Mouse (Mus musculus): ENCODE measurements around the gene Tnfsf11. TPM values are rescaled to one million over a fixed set of nuclear protein-coding genes. Genes with fewer than 3 reads are reported as not detected.

The Tnfsf11 gene
- total RNA-seq, 1 experiment: 2.9 TPM

GRCm38 (mm10) chr14:78322916-78323315 is 15.1 kb upstream of the Tnfsf11 start:
- no peak overlapping the region for H3K9ac ChIP-seq (ENCODE audit: insufficient read depth, low read depth, low read length, poor library complexity, severe bottlenecking)
- in situ Hi-C loops (cut with MboI; ENCODE audit: low sequenced_read_pairs in 2 of 2, unreplicated experiment in 2 of 2): no loop called here
- no peaks in the 10 kb centered on the region for H3K36me3 ChIP-seq (ENCODE audit: control insufficient read depth, insufficient read depth, low read length, poor library complexity, severe bottlenecking)
- DNase-seq (ENCODE audit: low read depth, low spot score): no peak
- no peaks in the 10 kb centered on the region for H3K9me3 ChIP-seq (ENCODE audit: control insufficient read depth, insufficient read depth, low read depth, low read length)
- no peak overlapping the region for H3K27ac ChIP-seq (ENCODE audit: insufficient read depth, low read depth, low read length, poor library complexity, severe bottlenecking)
- H3K4me1 ChIP-seq (ENCODE audit: control insufficient read depth in 2 of 2, insufficient read depth in 2 of 2, low read length in 2 of 2, poor library complexity in 1 of 2): no peaks in the 10 kb centered on the region
- H3K4me3 ChIP-seq (ENCODE audit: insufficient read depth in 1 of 2, low read depth in 1 of 2, low read length in 2 of 2, poor library complexity in 1 of 2, severe bottlenecking in 1 of 2): no peak overlapping the region
- TF ChIP-seq CHD2 (IDR thresholded peaks at IDR 0.05; ENCODE audit: low read depth, low read length) (no peak), HCFC1 (IDR thresholded peaks at IDR 0.05; ENCODE audit: borderline replicate concordance, insufficient read depth, low read length) (no peak), MAFK (IDR thresholded peaks at IDR 0.05; ENCODE audit: insufficient read depth, low read depth, low read length) (no peak), ZNF384 (IDR thresholded peaks at IDR 0.05; ENCODE audit: low read depth, low read length) (no peak), ZC3H11A (IDR thresholded peaks at IDR 0.05; ENCODE audit: borderline replicate concordance, low read depth, low read length) (no peak)

DNA sequence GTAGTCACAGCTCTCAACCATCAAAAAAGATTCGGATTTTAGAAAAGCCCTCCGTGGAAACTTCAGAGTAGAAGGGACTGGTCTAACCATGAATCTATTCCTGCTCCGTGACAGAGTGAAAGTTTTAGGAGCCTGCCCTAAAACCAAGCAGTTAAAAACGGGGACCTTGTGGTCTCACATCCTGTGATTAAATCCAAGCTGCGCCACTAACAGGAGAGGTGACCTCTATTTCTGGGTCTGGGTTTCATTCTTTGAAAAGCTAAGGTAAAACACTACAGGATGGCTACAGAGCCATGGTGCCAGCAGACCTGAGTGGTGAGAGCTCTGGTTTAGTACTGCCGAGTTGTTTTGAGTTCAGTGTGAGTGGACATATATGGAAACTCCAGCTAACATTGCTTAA is 12.4 kb upstream of the Tnfsf11 start:
- no peak overlapping the region for H3K4me3 ChIP-seq (ENCODE audit: insufficient read depth in 1 of 2, low read depth in 1 of 2, low read length in 2 of 2, poor library complexity in 1 of 2, severe bottlenecking in 1 of 2)
- H3K36me3 ChIP-seq (ENCODE audit: control insufficient read depth, insufficient read depth, low read length, poor library complexity, severe bottlenecking): no peaks in the 10 kb centered on the region
- H3K9me3 ChIP-seq (ENCODE audit: control insufficient read depth, insufficient read depth, low read depth, low read length): no peaks in the 10 kb centered on the region
- H3K27ac ChIP-seq (ENCODE audit: insufficient read depth, low read depth, low read length, poor library complexity, severe bottlenecking): no peak overlapping the region
- no peaks in the 10 kb centered on the region for H3K4me1 ChIP-seq (ENCODE audit: control insufficient read depth in 2 of 2, insufficient read depth in 2 of 2, low read length in 2 of 2, poor library complexity in 1 of 2)
- in situ Hi-C loops (cut with MboI; ENCODE audit: low sequenced_read_pairs in 2 of 2, unreplicated experiment in 2 of 2): no loop called here
- H3K9ac ChIP-seq (ENCODE audit: insufficient read depth, low read depth, low read length, poor library complexity, severe bottlenecking): no peak overlapping the region
- DNase-seq (ENCODE audit: low read depth, low spot score): no peak
- TF ChIP-seq ZNF384 (IDR thresholded peaks at IDR 0.05; ENCODE audit: low read depth, low read length) (no peak), HCFC1 (IDR thresholded peaks at IDR 0.05; ENCODE audit: borderline replicate concordance, insufficient read depth, low read length) (no peak), MAFK (IDR thresholded peaks at IDR 0.05; ENCODE audit: insufficient read depth, low read depth, low read length) (no peak), ZC3H11A (IDR thresholded peaks at IDR 0.05; ENCODE audit: borderline replicate concordance, low read depth, low read length) (no peak), CHD2 (IDR thresholded peaks at IDR 0.05; ENCODE audit: low read depth, low read length) (no peak)

DNA sequence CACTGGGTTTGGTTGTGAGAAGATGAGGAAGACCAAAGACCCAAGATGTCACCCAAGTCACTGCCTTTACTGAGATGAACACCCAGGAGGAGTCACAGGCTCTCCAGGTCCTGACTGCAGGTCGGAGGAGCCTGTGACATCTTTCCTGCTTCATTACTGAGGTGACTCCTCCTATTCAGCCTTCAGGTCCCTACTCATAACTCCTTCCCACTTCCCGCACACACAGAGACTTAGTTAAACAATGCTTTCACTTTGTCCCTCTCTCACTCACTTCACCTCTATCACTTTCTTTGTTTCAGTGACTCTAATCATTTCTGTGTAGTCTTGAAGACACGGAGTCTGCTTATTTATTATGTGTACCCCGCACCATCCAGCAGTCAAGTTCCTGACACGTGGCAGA is 11.7 kb upstream of the Tnfsf11 start:
- DNase-seq (ENCODE audit: low read depth, low spot score): no peak
- Histone ChIP-seq H3K4me1 (ENCODE audit: control insufficient read depth in 2 of 2, insufficient read depth in 2 of 2, low read length in 2 of 2, poor library complexity in 1 of 2) (no peaks in the 10 kb centered on the region), H3K36me3 (ENCODE audit: control insufficient read depth, insufficient read depth, low read length, poor library complexity, severe bottlenecking) (no peaks in the 10 kb centered on the region), H3K27ac (ENCODE audit: insufficient read depth, low read depth, low read length, poor library complexity, severe bottlenecking) (no peak overlapping the region), H3K9me3 (ENCODE audit: control insufficient read depth, insufficient read depth, low read depth, low read length) (no peaks in the 10 kb centered on the region), H3K4me3 (ENCODE audit: insufficient read depth in 1 of 2, low read depth in 1 of 2, low read length in 2 of 2, poor library complexity in 1 of 2, severe bottlenecking in 1 of 2) (no peak overlapping the region), H3K9ac (ENCODE audit: insufficient read depth, low read depth, low read length, poor library complexity, severe bottlenecking) (no peak overlapping the region)
- TF ChIP-seq HCFC1 (IDR thresholded peaks at IDR 0.05; ENCODE audit: borderline replicate concordance, insufficient read depth, low read length) (no peak), ZC3H11A (IDR thresholded peaks at IDR 0.05; ENCODE audit: borderline replicate concordance, low read depth, low read length) (no peak), CHD2 (IDR thresholded peaks at IDR 0.05; ENCODE audit: low read depth, low read length) (no peak), ZNF384 (IDR thresholded peaks at IDR 0.05; ENCODE audit: low read depth, low read length) (no peak), MAFK (IDR thresholded peaks at IDR 0.05; ENCODE audit: insufficient read depth, low read depth, low read length) (no peak)
- in situ Hi-C loops (cut with MboI; ENCODE audit: low sequenced_read_pairs in 2 of 2, unreplicated experiment in 2 of 2): no loop called here

DNA sequence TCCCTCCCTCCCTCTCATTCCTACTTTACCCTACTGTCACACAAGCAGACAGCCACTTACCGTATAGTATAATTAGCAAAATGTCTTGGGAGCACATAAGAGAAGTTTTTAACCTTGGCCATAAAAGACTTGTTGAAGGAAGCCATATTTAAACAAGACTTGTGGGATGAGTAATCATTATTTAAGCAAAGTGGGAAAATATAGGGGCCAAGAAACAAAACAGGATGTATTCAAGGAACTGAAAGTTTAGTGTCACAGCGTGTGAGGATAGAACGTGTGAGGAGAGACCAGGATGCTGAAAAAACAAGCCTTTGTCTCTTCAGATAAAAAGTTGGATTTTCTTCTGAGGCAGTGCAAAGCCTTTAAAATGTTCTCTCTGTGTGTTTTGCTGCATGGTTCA is 11.2 kb upstream of the Tnfsf11 start:
- H3K36me3 ChIP-seq (ENCODE audit: control insufficient read depth, insufficient read depth, low read length, poor library complexity, severe bottlenecking): no peaks in the 10 kb centered on the region
- no peaks in the 10 kb centered on the region for H3K9me3 ChIP-seq (ENCODE audit: control insufficient read depth, insufficient read depth, low read depth, low read length)
- TF ChIP-seq MAFK (IDR thresholded peaks at IDR 0.05; ENCODE audit: insufficient read depth, low read depth, low read length): no peak
- no peak for TF ChIP-seq ZNF384 (IDR thresholded peaks at IDR 0.05; ENCODE audit: low read depth, low read length)
- no peak for TF ChIP-seq ZC3H11A (IDR thresholded peaks at IDR 0.05; ENCODE audit: borderline replicate concordance, low read depth, low read length)
- TF ChIP-seq CHD2 (IDR thresholded peaks at IDR 0.05; ENCODE audit: low read depth, low read length): no peak
- no peak for TF ChIP-seq HCFC1 (IDR thresholded peaks at IDR 0.05; ENCODE audit: borderline replicate concordance, insufficient read depth, low read length)
- in situ Hi-C loops (cut with MboI; ENCODE audit: low sequenced_read_pairs in 2 of 2, unreplicated experiment in 2 of 2): no loop called here
- no peak overlapping the region for H3K9ac ChIP-seq (ENCODE audit: insufficient read depth, low read depth, low read length, poor library complexity, severe bottlenecking)
- no peak overlapping the region for H3K27ac ChIP-seq (ENCODE audit: insufficient read depth, low read depth, low read length, poor library complexity, severe bottlenecking)
- DNase-seq (ENCODE audit: low read depth, low spot score): no peak
- H3K4me3 ChIP-seq (ENCODE audit: insufficient read depth in 1 of 2, low read depth in 1 of 2, low read length in 2 of 2, poor library complexity in 1 of 2, severe bottlenecking in 1 of 2): no peak overlapping the region
- no peaks in the 10 kb centered on the region for H3K4me1 ChIP-seq (ENCODE audit: control insufficient read depth in 2 of 2, insufficient read depth in 2 of 2, low read length in 2 of 2, poor library complexity in 1 of 2)

GRCm38 (mm10) chr14:78317623-78318022 is 9.8 kb upstream of the Tnfsf11 start:
- H3K36me3 ChIP-seq (ENCODE audit: control insufficient read depth, insufficient read depth, low read length, poor library complexity, severe bottlenecking): no peaks in the 10 kb centered on the region
- in situ Hi-C loops (cut with MboI; ENCODE audit: low sequenced_read_pairs in 2 of 2, unreplicated experiment in 2 of 2): no loop called here
- TF ChIP-seq HCFC1 (IDR thresholded peaks at IDR 0.05; ENCODE audit: borderline replicate concordance, insufficient read depth, low read length): no peak
- TF ChIP-seq MAFK (IDR thresholded peaks at IDR 0.05; ENCODE audit: insufficient read depth, low read depth, low read length): peak; percentile 61; the same call in 1 of the 2 replicates

More at GRCm38 (mm10) chr14:78317623-78318022, 9.8 kb upstream of the Tnfsf11 start:
- no peak overlapping the region for H3K4me3 ChIP-seq (ENCODE audit: insufficient read depth in 1 of 2, low read depth in 1 of 2, low read length in 2 of 2, poor library complexity in 1 of 2, severe bottlenecking in 1 of 2)
- no peaks in the 10 kb centered on the region for H3K4me1 ChIP-seq (ENCODE audit: control insufficient read depth in 2 of 2, insufficient read depth in 2 of 2, low read length in 2 of 2, poor library complexity in 1 of 2)
- no peaks in the 10 kb centered on the region for H3K9me3 ChIP-seq (ENCODE audit: control insufficient read depth, insufficient read depth, low read depth, low read length)
- H3K9ac ChIP-seq (ENCODE audit: insufficient read depth, low read depth, low read length, poor library complexity, severe bottlenecking): no peak overlapping the region
- DNase-seq (ENCODE audit: low read depth, low spot score): no peak
- no peak overlapping the region for H3K27ac ChIP-seq (ENCODE audit: insufficient read depth, low read depth, low read length, poor library complexity, severe bottlenecking)
